Mouse (Mus musculus) E14TG2a.4 (cell line): ENCODE measurements at regions not wholly inside any gene's neighbourhood (a gene's known extent, or its start where the extent isn't known, plus 50 kb on each side); places are given as distances from the start of the nearest gene placed in this dataset.

Source experiments
- H3K27me3 ChIP-seq: 2 replicates; pipeline ENCODE4 v1.6.1; 2014; ENCODE audit warnings: low read length, control low read depth; ENCODE audit not compliant: insufficient read depth
- H3K36me3 ChIP-seq: 2 replicates; pipeline ENCODE4 v1.6.1; 2014; ENCODE audit warnings: low read length, control low read depth; ENCODE audit not compliant: insufficient read depth
- H3K4me1 ChIP-seq: replicated peaks from 2 replicates; pipeline ENCODE4 v1.6.1; 2014; ENCODE audit warnings: low read depth, low read length, control low read depth
- H3K4me3 ChIP-seq: replicated peaks from 2 replicates; pipeline ENCODE4 v1.5.1; 2014; ENCODE audit warnings: mild to moderate bottlenecking, low read length
- H3K9me3 ChIP-seq: 2 replicates; pipeline ENCODE4 v1.6.1; 2014; ENCODE audit warnings: low read length, control low read depth
- CTCF ChIP-seq: conservative IDR thresholded peaks from 2 replicates; pipeline ENCODE4 v1.5.1; 2014; ENCODE audit warnings: low read length
- NANOG ChIP-seq: IDR thresholded peaks from 2 replicates; pipeline ENCODE4 v1.6.1; 2014; ENCODE audit warnings: borderline replicate concordance, low read length, mixed read lengths
- POU5F1 ChIP-seq: IDR thresholded peaks from 2 replicates; pipeline ENCODE4 v1.6.1; 2014; ENCODE audit warnings: low read length, borderline replicate concordance

DNA sequence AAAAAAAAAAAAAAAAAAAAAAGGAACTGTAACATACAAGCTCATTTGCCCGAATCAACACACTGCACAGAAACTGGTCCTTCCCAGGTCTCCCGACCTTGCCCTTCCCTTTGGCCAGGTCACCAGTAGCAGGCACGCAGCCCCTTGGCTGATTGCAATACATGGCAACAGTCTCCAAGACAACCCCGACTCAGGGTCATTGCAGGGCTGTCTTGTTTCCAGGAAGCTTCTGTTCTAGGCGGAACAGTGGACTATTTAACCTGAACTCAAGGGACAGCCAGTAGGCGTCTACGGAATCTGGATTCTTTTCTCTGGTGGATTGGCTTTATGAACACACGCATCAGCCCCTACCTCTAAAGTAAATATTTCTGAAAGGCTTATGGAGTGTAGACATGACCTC is 153.5 kb upstream of the Phactr1 start:
- Histone ChIP-seq H3K36me3 (no peaks in the 10 kb centered on the region), H3K4me3 (no peak overlapping the region), H3K9me3 (no peaks in the 10 kb centered on the region), H3K27me3 (no peaks in the 10 kb centered on the region), H3K4me1 (no peaks in the 10 kb centered on the region; the same call in none of the 2 replicates)
- TF ChIP-seq NANOG (no peak), CTCF (no peak), POU5F1 (no peak)

GRCm38 (mm10) chr13:42528169-42528568 is 152.3 kb upstream of the Phactr1 start:
- no peaks in the 10 kb centered on the region; the same call in none of the 2 replicates for H3K4me1 ChIP-seq
- H3K4me3 ChIP-seq, result no peak overlapping the region
- no peak for TF ChIP-seq NANOG
- no peak for TF ChIP-seq POU5F1
- TF ChIP-seq CTCF, result no peak
- no peaks in the 10 kb centered on the region for H3K27me3 ChIP-seq
- no peaks in the 10 kb centered on the region for H3K36me3 ChIP-seq
- no peaks in the 10 kb centered on the region for H3K9me3 ChIP-seq

- Histone ChIP-seq H3K36me3 (no peaks in the 10 kb centered on the region), H3K4me3 (no peak overlapping the region), H3K4me1 (peaks cover 9% of the 10 kb centered on the region; the same call in 1 of the 2 replicates), H3K9me3 (0 out of 2 replicates have a peak, but pooled peaks cover 7% of the 10 kb centered on the region), H3K27me3 (no peaks in the 10 kb centered on the region)
- no peak for TF ChIP-seq POU5F1
- TF ChIP-seq NANOG, result no peak
- no peak for TF ChIP-seq CTCF
Observed at GRCm38 (mm10) chr13:42536501-42537210, 143.8 kb upstream of the Phactr1 start.

DNA sequence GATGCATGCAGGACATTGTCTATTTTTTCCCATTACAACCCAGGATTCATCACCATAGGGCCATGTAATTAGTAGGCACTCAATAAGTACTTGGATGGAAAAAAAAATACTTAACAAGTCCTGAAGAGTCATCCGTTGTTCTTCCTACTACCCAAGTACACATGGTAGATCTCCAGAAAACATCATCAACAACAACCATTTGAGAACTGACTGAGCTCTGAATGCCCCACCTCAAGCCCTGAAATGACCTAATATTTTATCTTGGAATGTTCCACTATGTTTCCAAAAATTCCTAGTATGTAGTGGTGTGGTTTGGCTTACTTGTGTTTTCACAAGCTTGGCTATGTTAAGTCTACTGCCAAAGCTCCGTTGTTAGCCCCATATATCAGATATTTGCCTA is 142.4 kb upstream of the Phactr1 start:
- TF ChIP-seq NANOG, result no peak
- no peak for TF ChIP-seq CTCF

DNA sequence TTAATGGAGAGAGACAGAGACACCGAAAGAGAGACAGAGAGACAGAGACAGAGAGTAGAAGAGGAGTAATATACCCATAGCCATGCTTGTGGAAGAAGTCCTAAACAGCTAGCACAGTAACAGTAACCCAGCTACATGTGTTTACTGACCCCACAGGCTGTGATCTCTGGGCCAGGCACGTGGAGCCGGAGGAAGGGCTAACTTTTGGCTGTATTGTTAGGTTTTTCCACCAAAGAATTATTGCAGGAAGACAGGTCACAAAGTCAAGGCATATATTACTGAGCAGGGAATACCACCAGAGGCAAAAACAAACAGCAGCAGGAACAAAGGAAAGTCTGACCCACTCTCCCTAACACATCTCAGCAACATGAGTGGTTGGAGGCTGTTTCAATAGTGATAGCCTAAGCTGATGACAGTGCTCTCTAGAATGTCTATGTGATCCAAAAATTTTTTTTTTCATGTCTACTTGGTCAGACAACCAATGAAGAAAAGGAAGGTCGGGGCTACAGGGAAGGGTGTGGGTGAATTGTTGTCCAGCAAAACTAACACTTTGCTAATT is 135.8 kb upstream of the Phactr1 start:
- TF ChIP-seq CTCF (no peak), POU5F1 (no peak)
- Histone ChIP-seq H3K4me1 (no peaks in the 10 kb centered on the region), H3K9me3 (0 out of 2 replicates have a peak, but pooled peaks cover 7% of the 10 kb centered on the region), H3K36me3 (no peaks in the 10 kb centered on the region), H3K27me3 (no peaks in the 10 kb centered on the region), H3K4me3 (no peak overlapping the region)

More for the DNA sequence above, 142.4 kb upstream of the Phactr1 start:
- Histone ChIP-seq H3K4me1 (peaks cover 9% of the 10 kb centered on the region; the same call in 1 of the 2 replicates), H3K27me3 (no peaks in the 10 kb centered on the region), H3K36me3 (no peaks in the 10 kb centered on the region), H3K9me3 (0 out of 2 replicates have a peak, but pooled peaks cover 7% of the 10 kb centered on the region), H3K4me3 (no peak overlapping the region)

DNA sequence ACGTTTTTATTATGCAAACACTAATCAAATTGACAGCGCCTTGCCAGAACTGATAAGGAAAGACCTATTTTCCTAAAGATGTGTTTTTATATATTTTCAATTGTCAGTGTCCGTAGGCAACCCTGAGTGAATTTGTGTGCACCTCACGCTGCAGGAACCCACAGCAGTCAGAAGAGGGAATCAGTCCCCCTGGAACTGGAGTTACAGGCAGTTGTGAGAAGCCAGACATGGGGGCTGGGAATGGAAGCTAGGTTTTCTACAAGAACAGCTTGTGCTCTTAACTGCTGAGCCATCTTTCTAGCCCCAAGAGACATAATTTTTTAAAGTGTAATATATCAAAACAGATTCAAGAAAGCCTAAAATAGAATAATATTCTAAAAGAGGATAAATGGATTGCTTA is 134.0 kb upstream of the Phactr1 start:
- Histone ChIP-seq H3K4me3 (no peak overlapping the region), H3K9me3 (0 out of 2 replicates have a peak, but pooled peaks cover under 1% of the 10 kb centered on the region), H3K27me3 (no peaks in the 10 kb centered on the region), H3K36me3 (no peaks in the 10 kb centered on the region), H3K4me1 (no peaks in the 10 kb centered on the region)
- TF ChIP-seq NANOG, result no peak
- TF ChIP-seq POU5F1, result no peak
- no peak for TF ChIP-seq CTCF

GRCm38 (mm10) chr13:42546851-42547250 is 133.6 kb upstream of the Phactr1 start:
- Histone ChIP-seq H3K36me3 (no peaks in the 10 kb centered on the region), H3K27me3 (no peaks in the 10 kb centered on the region), H3K9me3 (no peaks in the 10 kb centered on the region), H3K4me1 (no peaks in the 10 kb centered on the region), H3K4me3 (no peak overlapping the region)
- TF ChIP-seq POU5F1 (no peak), CTCF (no peak), NANOG (no peak)

- no peak for TF ChIP-seq CTCF
- no peak for TF ChIP-seq NANOG
- TF ChIP-seq POU5F1, result no peak
- Histone ChIP-seq H3K36me3 (no peaks in the 10 kb centered on the region), H3K9me3 (no peaks in the 10 kb centered on the region), H3K4me1 (no peaks in the 10 kb centered on the region), H3K27me3 (no peaks in the 10 kb centered on the region), H3K4me3 (no peak overlapping the region)
Observed at GRCm38 (mm10) chr13:42549021-42549559, 131.3 kb upstream of the Phactr1 start.

- H3K36me3 ChIP-seq, result no peaks in the 10 kb centered on the region
- H3K27me3 ChIP-seq, result no peaks in the 10 kb centered on the region
- no peak overlapping the region for H3K4me3 ChIP-seq
- H3K4me1 ChIP-seq, result no peaks in the 10 kb centered on the region
- H3K9me3 ChIP-seq, result no peaks in the 10 kb centered on the region
- TF ChIP-seq CTCF (no peak), POU5F1 (no peak), NANOG (no peak)
Observed at GRCm38 (mm10) chr13:42554961-42555360, 125.5 kb upstream of the Phactr1 start.
